Comparison of ENCODE assay signal across 8 mouse cellular contexts in genomic region chr17:45373987-45374608, GRCm38 (mm10). TPM values are rescaled to one million over a fixed set of nuclear protein-coding genes. Genes with fewer than 3 reads are reported as not detected.
DNase-seq lines count a peak whose midpoint lies in the region; ATAC-seq lines count a peak whose summit lies in the region.

No protein-coding gene starts in this region.

- H3K4me1 ChIP-seq in hindbrain, embryonic 11.5 days (replicated peaks; ENCODE audit: control insufficient read depth, insufficient read depth, low read length): peaks cover 2% of the 10 kb centered on the region; the same call in 1 of the 2 replicates

- peak; percentile 78 for ATAC-seq in hindbrain, embryonic 11.5 days (ENCODE audit: low FRiP score)

- H3K4me3 ChIP-seq in hindbrain, embryonic 11.5 days (ENCODE audit: low read depth, low read length): no peak overlapping the region

- H3K27ac ChIP-seq in hindbrain, embryonic 11.5 days (ENCODE audit: low read depth, low read length): no peak overlapping the region

- H3K9ac ChIP-seq in hindbrain, embryonic 11.5 days (ENCODE audit: low read depth, low read length): no peak overlapping the region

- H3K27me3 ChIP-seq in hindbrain, embryonic 11.5 days (ENCODE audit: control insufficient read depth, insufficient read depth, low read length): no peaks in the 10 kb centered on the region

- WGBS in hindbrain, embryonic 11.5 days: 32% methylated on average over 13 of the region's 13 CpGs

- DNase-seq in Muller cell, postnatal 12 days (ENCODE audit: inconsistent ontology term): peak; percentile 70
- DNase-seq in cerebellum, adult 8-10 months: peak; percentile 71
- DNase-seq in frontal cortex, postnatal 14 days (ENCODE audit: low spot score in 2 of 2): peak; percentile 41 to 73
- DNase-seq in hindbrain, embryonic 11.5 days (ENCODE audit: low spot score): peak; percentile 90
- peak; percentile 84 to 87 for DNase-seq in layer of hippocampus, postnatal 14 days (ENCODE audit: low spot score in 2 of 2)
- DNase-seq in lung, postnatal 36 days: peak; percentile 63
- DNase-seq in right cerebral cortex, adult 2 months (ENCODE audit: low spot score in 2 of 2): peak; percentile 76 to 84
- peak; percentile 29 for DNase-seq in urinary bladder, postnatal 10 days (ENCODE audit: low spot score)

- no peak overlapping the region for H3K4me2 ChIP-seq in hindbrain, embryonic 11.5 days (replicated peaks; ENCODE audit: low read depth, low read length)

- H3K9me3 ChIP-seq in hindbrain, embryonic 11.5 days (ENCODE audit: control insufficient read depth, low read length): no peaks in the 10 kb centered on the region

- H3K36me3 ChIP-seq in hindbrain, embryonic 11.5 days (ENCODE audit: control insufficient read depth, insufficient read depth, low read length): no peaks in the 10 kb centered on the region

RNA-seq across cellular contexts. Expression of gene Cdc5l, which starts 59.4 kb away (rescaled TPM):
- 86.2 and 87.3 TPM in 2 replicates for polyA plus RNA-seq in hindbrain, embryonic 11.5 days (2014; fragmentation: Nextera tagmentation; extraction: Ambion mirVana)
- total RNA-seq in layer of hippocampus, postnatal 14 days (2021): 10 to 100 TPM; 47.0 to 50.2 TPM

Comparison
In these comparisons a context has a peak if more than half of its experiments do, and no peak if none do; other contexts are left out.
1. DNase-seq: peak in every context shown above with its lines; median percentile 90 in hindbrain, embryonic 11.5 days; 86 in layer of hippocampus, postnatal 14 days; 80 in right cerebral cortex, adult 2 months; 71 in cerebellum, adult 8-10 months; 70 in Muller cell, postnatal 12 days; 63 in lung, postnatal 36 days; 57 in frontal cortex, postnatal 14 days; 29 in urinary bladder, postnatal 10 days.